Mouse (Mus musculus) layer of hippocampus, postnatal 25 days (tissue): ENCODE data around the gene Dnmbp. TPM values are rescaled to one million over a fixed set of nuclear protein-coding genes. Genes with fewer than 3 reads are reported as not detected.

Source experiments
- DNase-seq, 2 experiments: peaks; one replicate each; pipeline ENCODE4 v3.0.0; 2022; ENCODE audit warnings: mixed read lengths in 2 of 2, low spot score in 1 of 2; ENCODE audit errors: extremely low spot score in 1 of 2
- total RNA-seq, 2 experiments: library from RNA; stranded (reverse); gene quantifications; 2 replicates each; pipeline ENCODE4 v1.2.3; 2021

The Dnmbp gene
- total RNA-seq, 2 experiments from 2014 or later = 8.7 to 9.7 TPM

DNA sequence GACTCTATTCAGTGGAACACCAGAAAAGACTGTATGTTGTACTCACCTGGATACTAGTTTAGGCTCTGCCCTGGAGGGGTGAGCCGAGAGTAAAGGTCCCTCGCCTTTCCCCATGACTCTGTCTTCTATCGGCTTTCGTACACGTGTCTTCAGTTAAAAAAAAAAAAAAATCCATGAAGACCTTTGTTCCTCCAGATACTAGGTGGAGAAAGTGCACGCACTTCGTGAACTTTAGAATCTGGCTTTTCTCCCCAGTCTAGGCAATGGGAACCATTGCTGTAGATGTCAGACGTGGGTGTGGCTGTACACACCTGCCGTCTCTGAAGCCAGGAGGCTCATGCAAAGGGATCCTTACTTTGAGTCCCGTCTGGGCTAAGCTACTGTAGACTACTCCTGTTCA is 126.7 kb downstream of the Dnmbp start:
- no peak for DNase-seq

- DNase-seq = no peak
Measured at GRCm38 (mm10) chr19:43811419-43811818, 128.6 kb downstream of the Dnmbp start.

- DNase-seq = no peak
Measured at GRCm38 (mm10) chr19:43809331-43809730, 130.7 kb downstream of the Dnmbp start.

- no peak for DNase-seq
Measured at GRCm38 (mm10) chr19:43803866-43804265, 136.1 kb downstream of the Dnmbp start.

DNA sequence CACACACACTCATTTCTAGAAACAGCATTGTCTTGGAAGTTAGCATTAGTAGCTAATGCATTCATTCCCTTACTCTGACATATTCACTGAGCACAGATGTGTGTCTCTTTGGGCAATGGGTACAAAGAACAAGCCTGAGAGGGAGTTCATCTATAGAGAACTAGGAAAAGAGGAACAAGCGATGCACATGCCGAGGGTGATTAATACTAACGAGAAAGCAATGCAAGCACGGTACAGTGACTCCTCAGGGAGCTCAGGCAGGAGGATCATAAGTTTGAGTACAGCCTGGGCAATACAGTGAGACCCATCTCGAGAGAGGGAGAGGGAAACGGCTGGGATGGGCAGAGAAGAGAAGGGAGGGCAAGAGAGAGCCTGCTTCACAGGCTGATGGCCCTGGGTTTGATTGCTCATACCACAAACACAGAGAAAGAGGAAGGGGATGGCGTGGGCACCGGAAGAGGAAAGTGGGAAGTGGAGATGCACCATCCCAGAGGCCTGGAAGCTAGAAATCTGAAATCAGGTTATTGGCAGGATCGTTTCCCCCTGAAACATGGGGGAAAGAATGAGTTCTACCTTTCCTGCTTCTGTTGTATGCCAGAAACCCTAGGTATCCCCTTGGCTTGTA is 138.5 kb downstream of the Dnmbp start:
- DNase-seq = no peak

GRCm38 (mm10) chr19:43797216-43797615 is 142.8 kb downstream of the Dnmbp start:
- DNase-seq = no peak

Other genes starting within 250 kb of the Dnmbp start
- gene Cutc, start 187.2 kb downstream of the Dnmbp start, total RNA-seq = 1 to 10 TPM; 6.0 to 7.1 TPM
- gene Cox15, start 187.2 kb downstream of the Dnmbp start, total RNA-seq = 10 to 100 TPM; 15.5 to 19.5 TPM
- gene Abcc2, start 158.0 kb downstream of the Dnmbp start, total RNA-seq = under 1 TPM; 0.05 to 0.52 TPM
- gene Cpn1, start 46.4 kb upstream of the Dnmbp start, total RNA-seq = under 1 TPM in 1 of 2 experiments, not detected in 1; 0.15 TPM
- not detected for gene Cyp2c23, start 89.0 kb upstream of the Dnmbp start, total RNA-seq
- 10 to 100 TPM; 17.6 to 19.7 TPM for gene Erlin1, start 129.6 kb upstream of the Dnmbp start, total RNA-seq
- 10 to 100 TPM; 32.2 to 49.4 TPM for gene Chuk, start 167.3 kb upstream of the Dnmbp start, total RNA-seq
- 10 to 100 TPM; 16.6 to 18.9 TPM for gene Cwf19l1, start 195.7 kb upstream of the Dnmbp start, total RNA-seq
- gene Bloc1s2, start 206.3 kb upstream of the Dnmbp start, total RNA-seq = 10 to 100 TPM; 60.2 to 62.3 TPM